ENCODE assay signal across 21 mouse cellular contexts in the genomic region with DNA sequence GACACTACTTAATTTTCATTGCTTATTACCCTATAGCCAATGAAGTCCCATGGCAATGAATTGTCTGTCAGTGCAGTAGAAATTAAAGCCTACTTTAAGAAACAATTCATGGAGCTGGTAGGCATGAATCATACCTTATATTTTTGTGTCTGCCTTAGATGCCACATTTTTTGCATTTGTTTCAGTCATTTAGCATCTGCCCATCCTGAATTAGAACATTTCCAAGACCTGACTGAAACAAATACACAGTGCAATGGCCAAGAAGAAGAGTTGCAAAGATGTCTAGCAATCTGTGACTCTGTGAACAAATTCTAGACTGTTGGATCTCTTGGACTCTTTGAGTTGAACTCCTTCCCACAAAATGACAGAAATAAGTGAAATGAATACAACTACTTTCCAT.
"Had no signal": no experiment of that assay in that cellular context is flagged by ENCODE, and none has a peak within 500 bp of the region (broad histone marks: within the 10 kb centered on the region; RNA-seq: fewer than 3 reads in every experiment).

No protein-coding gene starts in this region.

- DNase-seq: cerebellum, adult 2 months; cerebellum, adult 8-10 months; cerebellum, adult 9-10 months; cerebellum, adult 9-11 months; cerebellum, postnatal 10 days; cerebellum, postnatal 14 days; cerebellum, postnatal 25 days; cerebellum, postnatal 36 days; embryo, embryonic 11 days; forebrain, postnatal 0 days; gastrocnemius, adult 2 months; gastrocnemius, postnatal 10 days; gastrocnemius, postnatal 14 days; gastrocnemius, postnatal 25 days; gastrocnemius, postnatal 36 days; heart, adult 18-20 months; heart, adult 2 months had no signal

- ATAC-seq: forebrain, embryonic 13.5 days; forebrain, embryonic 14.5 days; forebrain, embryonic 15.5 days; forebrain, embryonic 16.5 days; forebrain, postnatal 0 days had no signal
